Mouse (Mus musculus): ENCODE data around the gene BC052040. TPM values are rescaled to one million over a fixed set of nuclear protein-coding genes. Genes with fewer than 3 reads are reported as not detected.

The BC052040 gene
- polyA plus RNA-seq, 1 experiment, result 3.8 TPM

GRCm38 (mm10) chr2:115730502-115730901 is 149.0 kb downstream of the BC052040 start:
- TF ChIP-seq POLR2A (IDR thresholded peaks at IDR 0.05; ENCODE audit: control insufficient read depth, extremely low read depth, insufficient read depth, low read length, poor library complexity) (no peak), CTCF (IDR thresholded peaks at IDR 0.05; ENCODE audit: borderline replicate concordance, control insufficient read depth, extremely low read depth, insufficient read depth, low read length, poor library complexity) (no peak)
- WGBS, result 94% methylated on average over 6 of the region's 6 CpGs
- H3K4me3 ChIP-seq (ENCODE audit: control insufficient read depth, insufficient read depth, low read length), result no peak overlapping the region
- no peak overlapping the region for H3K27ac ChIP-seq (ENCODE audit: control insufficient read depth, insufficient read depth, low read length)
- no peak for DNase-seq
- no peaks in the 10 kb centered on the region for H3K36me3 ChIP-seq (ENCODE audit: control insufficient read depth, insufficient read depth, low read length)
- no peaks in the 10 kb centered on the region for H3K27me3 ChIP-seq (ENCODE audit: control insufficient read depth, insufficient read depth, low read length)
- no peaks in the 10 kb centered on the region for H3K4me1 ChIP-seq (replicated peaks; ENCODE audit: control insufficient read depth, insufficient read depth, low read length)

DNA sequence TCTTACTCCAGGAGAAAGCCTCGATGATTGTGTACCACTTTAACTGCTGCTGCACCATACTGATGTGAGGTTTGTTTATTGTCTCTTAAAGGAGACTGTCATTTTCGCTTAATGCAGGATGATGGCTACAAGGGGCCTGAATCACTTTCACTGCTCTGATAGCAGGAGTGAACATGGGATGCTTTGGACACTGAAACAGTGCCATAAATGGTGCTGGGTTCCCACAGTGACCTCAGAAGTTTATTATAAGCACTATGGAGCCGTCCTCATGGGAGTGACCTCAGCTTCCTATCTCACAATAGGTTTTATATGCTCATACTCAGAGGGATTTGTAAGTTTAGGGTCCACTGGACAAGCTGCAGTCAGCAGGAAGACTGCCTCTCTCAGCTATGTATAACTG is 149.7 kb downstream of the BC052040 start:
- TF ChIP-seq POLR2A (IDR thresholded peaks at IDR 0.05; ENCODE audit: control insufficient read depth, extremely low read depth, insufficient read depth, low read length, poor library complexity) (no peak), CTCF (IDR thresholded peaks at IDR 0.05; ENCODE audit: borderline replicate concordance, control insufficient read depth, extremely low read depth, insufficient read depth, low read length, poor library complexity) (no peak)
- no peaks in the 10 kb centered on the region for H3K27me3 ChIP-seq (ENCODE audit: control insufficient read depth, insufficient read depth, low read length)
- H3K27ac ChIP-seq (ENCODE audit: control insufficient read depth, insufficient read depth, low read length), result no peak overlapping the region
- WGBS, result 93% methylated on average over 3 of the region's 3 CpGs
- H3K4me3 ChIP-seq (ENCODE audit: control insufficient read depth, insufficient read depth, low read length), result no peak overlapping the region
- H3K36me3 ChIP-seq (ENCODE audit: control insufficient read depth, insufficient read depth, low read length), result no peaks in the 10 kb centered on the region
- H3K4me1 ChIP-seq (replicated peaks; ENCODE audit: control insufficient read depth, insufficient read depth, low read length), result no peaks in the 10 kb centered on the region
- no peak for DNase-seq

- TF ChIP-seq POLR2A (IDR thresholded peaks at IDR 0.05; ENCODE audit: control insufficient read depth, extremely low read depth, insufficient read depth, low read length, poor library complexity) (no peak), CTCF (IDR thresholded peaks at IDR 0.05; ENCODE audit: borderline replicate concordance, control insufficient read depth, extremely low read depth, insufficient read depth, low read length, poor library complexity) (no peak)
- DNase-seq, result no peak
- H3K4me1 ChIP-seq (replicated peaks; ENCODE audit: control insufficient read depth, insufficient read depth, low read length), result no peaks in the 10 kb centered on the region
- 93% methylated on average over 4 of the region's 4 CpGs for WGBS
- H3K36me3 ChIP-seq (ENCODE audit: control insufficient read depth, insufficient read depth, low read length), result no peaks in the 10 kb centered on the region
- H3K27me3 ChIP-seq (ENCODE audit: control insufficient read depth, insufficient read depth, low read length), result no peaks in the 10 kb centered on the region
- H3K4me3 ChIP-seq (ENCODE audit: control insufficient read depth, insufficient read depth, low read length), result no peak overlapping the region
- no peak overlapping the region for H3K27ac ChIP-seq (ENCODE audit: control insufficient read depth, insufficient read depth, low read length)
Measured at GRCm38 (mm10) chr2:115732572-115732971, 151.1 kb downstream of the BC052040 start.

DNA sequence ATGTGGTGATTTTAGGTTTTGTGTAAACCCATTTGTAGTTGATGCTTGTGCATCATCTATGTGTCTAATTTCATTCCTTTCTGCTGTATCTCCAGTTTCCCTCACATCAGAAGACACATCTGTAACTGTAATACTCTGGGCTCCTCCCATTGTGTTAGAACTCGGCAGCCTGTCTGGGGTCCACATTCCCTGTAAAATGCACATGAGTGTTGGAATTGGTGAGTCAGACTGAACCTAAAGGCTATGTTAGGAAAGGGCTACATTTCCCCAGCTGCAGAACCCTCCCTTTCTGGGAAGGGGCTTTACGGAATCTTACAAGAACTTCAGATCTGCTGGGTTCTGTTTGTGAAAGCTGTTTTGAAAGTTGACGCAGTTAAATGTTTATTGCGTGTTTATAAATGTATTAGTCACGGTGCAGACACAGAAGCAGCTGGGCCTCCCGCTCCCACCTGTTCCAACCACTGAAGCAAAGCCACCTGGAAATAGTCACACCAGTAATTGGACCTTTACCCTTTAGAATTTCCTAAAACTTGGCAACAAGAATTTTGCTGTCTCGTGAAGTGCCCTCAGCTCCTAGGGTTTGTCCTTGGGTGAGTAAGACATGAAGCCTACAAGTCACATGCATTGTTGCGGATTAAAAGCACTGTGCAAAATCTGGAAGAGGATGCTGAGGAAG is 151.6 kb downstream of the BC052040 start:
- no peak overlapping the region for H3K27ac ChIP-seq (ENCODE audit: control insufficient read depth, insufficient read depth, low read length)
- H3K36me3 ChIP-seq (ENCODE audit: control insufficient read depth, insufficient read depth, low read length), result no peaks in the 10 kb centered on the region
- H3K4me3 ChIP-seq (ENCODE audit: control insufficient read depth, insufficient read depth, low read length), result no peak overlapping the region
- WGBS, result 97% methylated on average over 8 of the region's 8 CpGs
- no peaks in the 10 kb centered on the region for H3K4me1 ChIP-seq (replicated peaks; ENCODE audit: control insufficient read depth, insufficient read depth, low read length)
- TF ChIP-seq CTCF (IDR thresholded peaks at IDR 0.05; ENCODE audit: borderline replicate concordance, control insufficient read depth, extremely low read depth, insufficient read depth, low read length, poor library complexity) (no peak), POLR2A (IDR thresholded peaks at IDR 0.05; ENCODE audit: control insufficient read depth, extremely low read depth, insufficient read depth, low read length, poor library complexity) (no peak)
- DNase-seq, result no peak
- no peaks in the 10 kb centered on the region for H3K27me3 ChIP-seq (ENCODE audit: control insufficient read depth, insufficient read depth, low read length)

- no peaks in the 10 kb centered on the region for H3K4me1 ChIP-seq (replicated peaks; ENCODE audit: control insufficient read depth, insufficient read depth, low read length)
- H3K4me3 ChIP-seq (ENCODE audit: control insufficient read depth, insufficient read depth, low read length), result no peak overlapping the region
- 96% methylated on average over 6 of the region's 6 CpGs for WGBS
- H3K27ac ChIP-seq (ENCODE audit: control insufficient read depth, insufficient read depth, low read length), result no peak overlapping the region
- TF ChIP-seq POLR2A (IDR thresholded peaks at IDR 0.05; ENCODE audit: control insufficient read depth, extremely low read depth, insufficient read depth, low read length, poor library complexity) (no peak), CTCF (IDR thresholded peaks at IDR 0.05; ENCODE audit: borderline replicate concordance, control insufficient read depth, extremely low read depth, insufficient read depth, low read length, poor library complexity) (no peak)
- no peak for DNase-seq
- no peaks in the 10 kb centered on the region for H3K27me3 ChIP-seq (ENCODE audit: control insufficient read depth, insufficient read depth, low read length)
- H3K36me3 ChIP-seq (ENCODE audit: control insufficient read depth, insufficient read depth, low read length), result no peaks in the 10 kb centered on the region
Measured at GRCm38 (mm10) chr2:115734850-115735249, 153.3 kb downstream of the BC052040 start.

GRCm38 (mm10) chr2:115736416-115736815 is 154.9 kb downstream of the BC052040 start:
- 94% methylated on average over 3 of the region's 3 CpGs for WGBS
- DNase-seq, result no peak
- no peak overlapping the region for H3K4me3 ChIP-seq (ENCODE audit: control insufficient read depth, insufficient read depth, low read length)
- H3K36me3 ChIP-seq (ENCODE audit: control insufficient read depth, insufficient read depth, low read length), result no peaks in the 10 kb centered on the region
- TF ChIP-seq CTCF (IDR thresholded peaks at IDR 0.05; ENCODE audit: borderline replicate concordance, control insufficient read depth, extremely low read depth, insufficient read depth, low read length, poor library complexity) (no peak), POLR2A (IDR thresholded peaks at IDR 0.05; ENCODE audit: control insufficient read depth, extremely low read depth, insufficient read depth, low read length, poor library complexity) (no peak)
- H3K27ac ChIP-seq (ENCODE audit: control insufficient read depth, insufficient read depth, low read length), result no peak overlapping the region
- no peaks in the 10 kb centered on the region for H3K4me1 ChIP-seq (replicated peaks; ENCODE audit: control insufficient read depth, insufficient read depth, low read length)
- no peaks in the 10 kb centered on the region for H3K27me3 ChIP-seq (ENCODE audit: control insufficient read depth, insufficient read depth, low read length)

DNA sequence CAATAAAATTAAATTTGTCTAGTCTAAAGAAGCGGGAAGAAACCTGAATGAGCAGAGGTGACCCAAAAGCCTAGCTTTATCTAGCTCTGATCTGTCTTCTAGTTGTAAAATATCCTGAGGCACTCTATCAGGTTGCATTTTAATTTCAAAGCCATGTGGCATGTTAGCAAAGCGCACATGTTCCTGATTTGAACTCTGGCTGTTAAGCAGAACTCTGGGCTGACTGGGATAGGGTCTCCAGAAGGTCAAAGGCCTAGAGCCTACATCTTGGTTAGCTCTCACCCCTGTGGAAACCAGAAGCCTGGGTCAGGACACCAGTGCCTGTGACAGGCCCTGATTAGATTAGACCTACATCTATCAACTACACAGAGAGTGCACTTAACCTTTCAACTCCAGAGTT is 156.4 kb downstream of the BC052040 start:
- DNase-seq, result no peak
- TF ChIP-seq CTCF (IDR thresholded peaks at IDR 0.05; ENCODE audit: borderline replicate concordance, control insufficient read depth, extremely low read depth, insufficient read depth, low read length, poor library complexity) (no peak), POLR2A (IDR thresholded peaks at IDR 0.05; ENCODE audit: control insufficient read depth, extremely low read depth, insufficient read depth, low read length, poor library complexity) (no peak)
- 98% methylated on average over 2 of the region's 2 CpGs for WGBS

More for the DNA sequence above, 156.4 kb downstream of the BC052040 start:
- H3K4me1 ChIP-seq (replicated peaks; ENCODE audit: control insufficient read depth, insufficient read depth, low read length), result no peaks in the 10 kb centered on the region
- H3K27me3 ChIP-seq (ENCODE audit: control insufficient read depth, insufficient read depth, low read length), result no peaks in the 10 kb centered on the region
- H3K27ac ChIP-seq (ENCODE audit: control insufficient read depth, insufficient read depth, low read length), result no peak overlapping the region
- no peak overlapping the region for H3K4me3 ChIP-seq (ENCODE audit: control insufficient read depth, insufficient read depth, low read length)
- H3K36me3 ChIP-seq (ENCODE audit: control insufficient read depth, insufficient read depth, low read length), result no peaks in the 10 kb centered on the region
